Mouse (Mus musculus) left cerebral cortex, postnatal 25 days (tissue): ENCODE measurements around the gene Sgsh. TPM values are rescaled to one million over a fixed set of nuclear protein-coding genes. Genes with fewer than 3 reads are reported as not detected.

Source experiments
- DNase-seq, 2 experiments: peaks; one replicate each; pipeline ENCODE4 v3.0.0; 2022; ENCODE audit warnings: low spot score in 2 of 2, mixed read lengths in 1 of 2
- intact Hi-C: fragments of 180-260 bp; cut with DNase I; formaldehyde crosslinking; loops from one replicate; pipeline ENCODE4 v1.15.1; 2025
- microRNA-seq, 2 experiments: library from miRNA; unstranded; fragments of <30 nt; microRNA quantifications; one replicate each; pipeline ENCODE4 v1.2.0; 2022
- total RNA-seq, 2 experiments: library from RNA; stranded (reverse); gene quantifications; 2 replicates each; pipeline ENCODE4 v1.2.3; 2021

Sgsh gene
- total RNA-seq, 2 experiments from 2014 or later, result 3.9 to 4.4 TPM

DNA sequence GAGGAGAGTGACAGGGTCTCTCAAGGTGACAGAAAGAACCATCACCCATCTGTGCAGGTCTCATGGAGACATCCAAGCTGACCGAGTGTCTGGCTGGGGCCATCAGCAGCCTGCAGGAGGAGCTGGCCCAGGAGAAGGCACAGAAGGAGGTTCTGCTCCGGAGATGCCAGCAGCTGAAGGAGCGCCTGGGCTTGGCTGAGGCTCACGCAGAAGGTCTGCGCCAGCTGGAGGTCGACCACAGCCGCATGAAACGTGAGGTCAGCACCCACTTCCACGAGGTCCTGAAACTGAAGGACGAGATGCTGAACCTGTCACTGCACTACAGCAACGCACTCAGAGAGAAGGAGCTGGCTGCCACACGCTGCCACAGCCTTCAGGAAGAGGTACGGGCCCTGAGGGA, 32.8 kb downstream of the Sgsh start:
- intact Hi-C loops, result no loop called here
- no peak for DNase-seq

DNA sequence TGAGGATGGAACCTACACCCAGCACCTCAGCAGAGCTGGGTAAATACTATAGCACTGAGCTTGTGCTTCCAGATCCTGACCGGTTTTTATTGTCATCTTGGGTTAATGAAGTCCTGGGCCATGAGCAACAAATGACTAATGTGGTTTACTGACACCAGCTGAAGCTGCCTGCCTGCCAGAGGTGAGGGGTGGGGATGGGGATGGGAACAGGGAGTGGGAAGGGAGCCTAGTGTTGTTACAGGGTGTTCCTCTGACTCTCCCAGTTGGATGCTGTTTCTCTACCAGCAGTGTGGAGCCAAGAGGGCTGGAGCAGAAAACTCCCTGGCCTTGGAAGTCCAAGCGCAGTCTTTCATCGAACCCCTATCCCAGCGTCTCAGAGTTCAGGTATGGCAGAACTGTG, 38.6 kb downstream of the Sgsh start:
- no peak for DNase-seq
- intact Hi-C loops, result no loop called here

- intact Hi-C loops, result no loop called here
- DNase-seq, result no peak
These were observed 40.9 kb downstream of the Sgsh start for GRCm38 (mm10) chr11:119314252-119314936.

DNA sequence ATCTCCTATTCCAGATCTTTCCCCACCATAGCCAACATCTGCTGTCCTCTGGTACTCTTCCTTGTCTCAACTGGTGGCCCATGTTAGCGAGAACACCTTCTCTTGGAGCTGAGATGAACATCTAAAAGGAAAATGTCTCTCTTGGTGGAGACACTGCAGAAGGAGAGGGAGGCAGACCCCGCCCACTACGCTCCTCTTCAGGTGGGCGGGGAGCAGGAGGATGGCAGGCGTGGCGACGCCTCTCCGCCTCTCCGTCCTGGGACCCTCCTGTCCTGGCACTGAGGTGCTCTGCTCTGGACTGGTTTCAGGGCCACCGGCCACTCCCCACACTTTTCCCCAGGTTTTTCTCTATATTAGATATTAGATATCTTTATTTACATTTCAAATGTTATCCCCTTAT, 44.7 kb downstream of the Sgsh start:
- DNase-seq, result no peak
- intact Hi-C loops, result no loop called here

DNA sequence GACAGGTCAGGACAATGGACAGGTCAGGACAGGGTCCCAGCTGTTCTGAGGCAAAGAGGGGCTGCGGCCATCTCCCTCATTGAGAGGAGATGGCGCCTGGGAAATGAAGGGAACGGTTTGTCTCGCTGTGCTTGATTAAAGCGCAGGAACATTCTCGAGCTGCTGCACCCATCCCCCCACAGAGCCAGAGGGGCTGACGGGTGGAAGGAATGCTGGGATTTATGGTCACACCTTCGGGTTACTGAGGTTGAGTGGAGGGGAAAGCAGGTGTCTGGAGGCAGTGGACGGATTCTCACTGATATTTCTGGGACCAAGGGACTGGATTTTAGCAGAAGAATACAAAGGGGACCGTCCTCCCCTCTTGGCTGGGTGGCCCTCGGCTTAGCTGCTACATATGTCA, 47.4 kb downstream of the Sgsh start:
- intact Hi-C loops, result loop anchor here (5.0 to 10.0 kb wide), 3 partner anchors 54 to 597 kb away; no protein-coding TSS in a partner anchor
- no peak for DNase-seq

- no peak for DNase-seq
- intact Hi-C loops, result loop anchor here (5.0 to 10.0 kb wide), 3 partner anchors 55 to 597 kb away; no protein-coding TSS in a partner anchor
These were observed 47.8 kb downstream of the Sgsh start, which contains the start of gene Card14 for GRCm38 (mm10) chr11:119307658-119307867. Gene Card14 (plus strand): TSS chr11:119307768.

GRCm38 (mm10) chr11:119306762-119307657, 48.3 kb downstream of the Sgsh start:
- intact Hi-C loops, result loop anchor here (5.0 to 10.0 kb wide), 3 partner anchors 55 to 598 kb away; no protein-coding TSS in a partner anchor
- no peak for DNase-seq

GRCm38 (mm10) chr11:119304904-119305712, 50.2 kb downstream of the Sgsh start:
- peak in 1 of 2 experiments; percentile 36 for DNase-seq
- intact Hi-C loops, result loop anchor here (5.0 to 10.0 kb wide), 3 partner anchors 57 to 600 kb away; no protein-coding TSS in a partner anchor

DNA sequence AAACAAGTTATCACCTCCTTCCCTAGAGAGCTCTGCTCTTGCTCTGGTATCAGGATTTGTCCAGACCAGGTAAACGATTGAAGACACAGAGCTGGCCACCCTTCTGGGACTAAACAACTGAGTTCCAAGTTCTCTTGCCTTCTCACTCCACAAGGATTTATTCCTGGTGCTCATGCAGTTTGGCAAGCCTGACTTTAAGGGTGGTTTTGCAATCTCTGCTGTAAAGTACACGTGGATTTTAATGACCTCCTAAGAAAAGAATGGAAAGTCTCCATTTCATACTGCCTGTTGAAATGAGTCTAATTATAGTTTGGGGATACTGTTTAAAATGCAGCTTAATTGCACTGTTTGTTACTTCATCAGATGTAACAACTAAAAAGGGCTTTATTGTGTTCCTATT, 54.4 kb downstream of the Sgsh start:
- DNase-seq, result no peak
- intact Hi-C loops, result loop anchor here (2.0 to 10.0 kb wide), 2 partner anchors 190 to 604 kb away; partner anchors contain the start of gene Endov

DNA sequence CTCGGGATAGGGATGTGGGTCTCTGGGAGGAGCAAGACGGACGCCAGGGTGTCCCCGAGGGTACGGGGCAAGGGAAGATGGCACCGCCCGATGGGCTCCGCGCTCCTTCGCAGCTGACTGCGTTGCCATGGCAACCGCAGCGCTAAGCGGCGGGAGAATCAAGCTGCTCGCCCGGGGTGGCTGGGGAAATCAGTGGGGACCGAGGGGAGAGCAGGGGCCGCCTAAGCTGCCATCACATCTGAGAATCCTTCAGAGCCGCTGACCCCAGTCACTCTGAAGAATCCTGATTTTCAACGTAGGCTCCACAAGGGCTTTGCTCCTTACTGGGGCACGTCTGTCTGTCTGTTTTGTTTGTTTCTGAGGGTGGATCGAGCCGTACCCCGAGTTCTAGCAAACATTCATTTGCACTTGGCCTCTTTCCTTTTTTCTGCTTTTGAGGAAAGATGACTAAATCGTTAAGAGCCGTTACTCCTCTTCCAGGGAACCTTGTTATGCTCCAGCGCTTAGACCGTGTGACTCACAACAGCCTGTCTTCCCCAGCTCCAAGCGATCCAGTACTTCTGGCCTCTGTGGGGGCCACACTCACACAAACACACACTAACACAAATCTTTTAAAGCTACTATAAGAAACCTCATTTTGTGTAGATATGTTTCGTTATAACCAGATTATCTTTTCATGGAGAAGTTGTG, 54.9 kb downstream of the Sgsh start:
- DNase-seq, result peak in 1 of 2 experiments; percentile 25
- intact Hi-C loops, result loop anchor here (2.0 to 10.0 kb wide), 2 partner anchors 190 to 604 kb away; partner anchors contain the start of gene Endov

- intact Hi-C loops, result loop anchor here (2.0 to 10.0 kb wide), 2 partner anchors 191 to 605 kb away; partner anchors contain the start of gene Endov
- peak; percentile 95 to 96 for DNase-seq
These were observed 55.7 kb downstream of the Sgsh start, which contains the start of gene Eif4a3 for GRCm38 (mm10) chr11:119299391-119300245. Gene Eif4a3 (minus strand): TSS chr11:119300089.

DNA sequence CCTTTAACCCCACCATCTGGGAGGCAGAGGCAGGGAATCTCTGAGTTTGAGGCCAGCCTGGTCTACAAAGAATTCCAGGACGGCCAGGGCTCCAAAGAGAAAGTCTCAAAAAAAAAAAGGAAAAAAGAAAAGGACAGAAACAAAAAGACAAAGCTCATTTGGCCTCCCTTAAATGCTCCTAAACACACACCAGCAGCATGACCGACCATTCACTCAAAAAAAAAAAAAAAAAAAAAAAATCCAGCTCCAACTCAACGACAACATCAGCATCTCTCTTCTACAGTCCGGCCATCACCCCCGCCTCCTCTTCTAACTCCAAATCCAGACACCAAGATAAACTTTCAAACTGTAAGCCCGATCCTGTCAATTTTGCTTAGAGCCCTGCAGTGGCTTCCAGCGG, 56.4 kb downstream of the Sgsh start:
- DNase-seq, result no peak
- intact Hi-C loops, result no loop called here

GRCm38 (mm10) chr11:119297996-119298395, 57.3 kb downstream of the Sgsh start:
- intact Hi-C loops, result no loop called here

More at GRCm38 (mm10) chr11:119297996-119298395, 57.3 kb downstream of the Sgsh start:
- DNase-seq, result no peak

Small RNA genes lying within 50 kb of the gene (microRNA-seq; reads per million reads assigned to microRNA genes)
- gene Mir1932, result 0 reads per million in 2 experiments

Other genes with a start within 250 kb of the Sgsh start
- 10 to 100 TPM; 32.1 to 40.9 TPM for gene Tbc1d16, start 127.0 kb downstream of the Sgsh start, total RNA-seq
- 1 to 10 TPM in 1 of 2 experiments, under 1 TPM in 1; 0.98 to 1.4 TPM for gene Ccdc40, start 127.0 kb downstream of the Sgsh start, total RNA-seq
- gene Gaa, start 87.6 kb downstream of the Sgsh start, total RNA-seq, result 100 to 1,000 TPM; 232 to 233 TPM
- gene Eif4a3, start 55.4 kb downstream of the Sgsh start, total RNA-seq, result 10 to 100 TPM; 72.1 to 79.0 TPM
- gene Card14, start 47.8 kb downstream of the Sgsh start, total RNA-seq, result under 1 TPM; 0.14 to 0.18 TPM
- gene Slc26a11, start within 50 bp of the Sgsh start, total RNA-seq, result 1 to 10 TPM; 4.5 TPM
- 1 to 10 TPM; 2.2 to 2.6 TPM for gene Rnf213, start 37.6 kb upstream of the Sgsh start, total RNA-seq
- 10 to 100 TPM; 21.9 to 31.1 TPM for gene Endov, start 135.8 kb upstream of the Sgsh start, total RNA-seq
- 100 to 1,000 TPM; 182 to 222 TPM for gene Nptx1, start 192.2 kb upstream of the Sgsh start, total RNA-seq
- gene Rptor, start 247.4 kb upstream of the Sgsh start, total RNA-seq, result 10 to 100 TPM; 57.5 to 62.0 TPM